Mouse (Mus musculus): ENCODE data around the gene Gm11127. TPM values are rescaled to one million over a fixed set of nuclear protein-coding genes. Genes with fewer than 3 reads are reported as not detected.
"Not testable (repeated sequence)": the region's sequence is repeated elsewhere in the genome, so short reads cannot be mapped to it uniquely, and the experiment has no call there.

Gene Gm11127
- total RNA-seq (2014; rRNA removed), result 0.15 TPM in 1 of 2 replicates, not detected in the other
- polyA plus RNA-seq (2015; fragmentation: Nextera tagmentation; extraction: Ambion mirVana), result not detected in 2 replicates

DNA sequence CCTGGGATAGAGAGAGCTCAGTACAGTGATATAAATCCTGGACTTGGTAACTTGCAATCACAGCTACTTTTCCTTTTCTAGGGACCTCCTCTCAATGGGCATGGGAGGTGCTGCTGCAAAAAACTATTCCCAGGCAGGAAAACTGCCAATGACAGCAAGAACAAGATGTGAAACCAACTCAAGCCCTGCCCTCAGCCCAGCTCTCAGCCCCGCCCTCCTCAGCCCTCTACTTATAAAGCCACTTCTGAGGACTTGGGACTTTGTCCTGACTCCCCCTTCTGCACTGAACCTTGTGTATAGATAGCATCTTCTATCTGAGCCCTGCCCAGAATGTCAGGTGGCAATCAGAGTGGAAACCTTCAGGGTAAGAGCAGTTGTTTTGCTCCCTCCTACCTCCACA lies at the start of gene Gm11127:
Gm11127 (minus strand) TSS at position 10 of the 400 bp plus-strand sequence.
- H3K27me3 ChIP-seq (ENCODE audit: insufficient read depth, low read length); H3K4me2 ChIP-seq (ENCODE audit: low read depth); H3K4me1 ChIP-seq (ENCODE audit: insufficient read depth); H3K4me3 ChIP-seq (ENCODE audit: low read depth, low read length); H3K36me3 ChIP-seq (ENCODE audit: insufficient read depth); H3K9me3 ChIP-seq (ENCODE audit: low read length); ATAC-seq; H3K9ac ChIP-seq; DNase-seq; H3K27ac ChIP-seq (ENCODE audit: low read depth, low read length): not testable (repeated sequence)
- 73% methylated on average over 1 of the region's 1 CpGs for WGBS

DNA sequence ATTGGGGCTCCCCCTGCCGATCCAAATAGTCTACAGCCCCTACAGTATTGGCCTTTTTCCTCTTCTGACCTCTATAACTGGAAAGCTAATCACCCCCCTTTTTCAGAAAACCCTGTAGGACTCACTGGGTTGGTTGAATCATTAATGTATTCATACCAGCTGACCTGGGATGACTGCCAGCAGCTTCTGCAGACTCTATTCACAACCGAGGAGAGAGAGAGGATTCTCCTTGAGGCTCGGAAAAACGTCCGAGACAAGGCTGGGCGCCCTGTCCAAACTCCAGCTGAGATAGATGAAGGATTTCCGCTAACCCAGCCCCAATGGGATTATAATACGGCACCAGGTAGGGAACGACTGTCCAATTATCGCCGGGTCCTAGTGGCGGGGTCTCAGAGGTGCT lies 43.9 kb upstream of the Gm11127 start:
- not testable (repeated sequence) for H3K4me2 ChIP-seq (ENCODE audit: low read depth); H3K9ac ChIP-seq; H3K27ac ChIP-seq (ENCODE audit: low read depth, low read length); H3K27me3 ChIP-seq (ENCODE audit: insufficient read depth, low read length); DNase-seq; H3K4me3 ChIP-seq (ENCODE audit: low read depth, low read length); ATAC-seq; H3K9me3 ChIP-seq (ENCODE audit: low read length); H3K36me3 ChIP-seq (ENCODE audit: insufficient read depth); H3K4me1 ChIP-seq (ENCODE audit: insufficient read depth)
- WGBS, result 73% methylated on average over 11 of the region's 12 CpGs

DNA sequence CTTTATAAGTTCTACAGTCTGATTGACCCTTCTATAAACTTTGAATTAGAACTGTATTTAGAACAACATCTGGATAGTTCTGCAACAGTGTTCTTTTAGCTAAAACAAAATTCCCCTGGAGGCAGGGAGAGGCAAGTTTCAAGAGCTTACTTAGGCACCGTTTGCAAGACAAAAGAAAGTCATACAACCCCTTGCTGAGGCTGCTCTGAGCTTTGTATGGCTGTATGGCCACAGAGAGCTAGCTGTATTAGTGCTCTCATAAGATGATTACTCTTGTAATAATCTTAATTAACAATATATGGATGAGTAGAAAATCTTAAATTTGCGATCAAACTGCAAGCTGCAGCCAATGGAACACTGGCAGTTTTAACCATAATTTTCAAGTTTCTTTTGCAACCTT lies 41.4 kb upstream of the Gm11127 start:
- not testable (repeated sequence) for H3K4me3 ChIP-seq (ENCODE audit: low read depth, low read length); H3K9ac ChIP-seq; ATAC-seq; DNase-seq; H3K36me3 ChIP-seq (ENCODE audit: insufficient read depth); H3K27ac ChIP-seq (ENCODE audit: low read depth, low read length); H3K9me3 ChIP-seq (ENCODE audit: low read length); H3K4me1 ChIP-seq (ENCODE audit: insufficient read depth); H3K4me2 ChIP-seq (ENCODE audit: low read depth); H3K27me3 ChIP-seq (ENCODE audit: insufficient read depth, low read length)
- WGBS, result 34% methylated on average over 2 of the region's 2 CpGs

DNA sequence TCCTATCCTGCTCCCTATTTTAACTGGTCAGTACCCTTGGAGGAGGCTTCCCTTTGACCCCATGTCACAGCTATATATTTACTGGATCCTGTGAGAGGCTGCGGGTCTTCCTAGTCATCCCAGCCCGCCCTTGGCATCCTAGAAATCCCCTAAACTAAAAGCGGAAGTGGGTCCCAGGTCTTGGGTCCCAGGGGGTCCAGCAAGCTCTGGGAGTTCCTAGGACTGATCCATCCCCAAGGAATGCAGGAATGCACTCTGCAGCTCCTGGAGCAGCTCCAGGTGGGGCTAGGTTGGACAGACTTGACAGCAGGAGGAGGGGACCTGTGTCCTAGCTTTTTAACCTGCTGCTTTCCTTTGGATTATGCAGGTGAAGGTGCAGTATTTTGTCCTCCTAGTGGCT lies 35.8 kb upstream of the Gm11127 start:
- no peak for TF ChIP-seq CTCF (IDR thresholded peaks at IDR 0.05; ENCODE audit: low read depth)
- ATAC-seq (no peak), DNase-seq (no peak)
- Histone ChIP-seq H3K27ac (ENCODE audit: low read depth, low read length) (no peak overlapping the region), H3K4me2 (ENCODE audit: low read depth) (no peak overlapping the region), H3K36me3 (ENCODE audit: insufficient read depth) (no peaks in the 10 kb centered on the region), H3K9ac (no peak overlapping the region), H3K4me1 (ENCODE audit: insufficient read depth) (no peaks in the 10 kb centered on the region), H3K27me3 (ENCODE audit: insufficient read depth, low read length) (no peaks in the 10 kb centered on the region), H3K4me3 (ENCODE audit: low read depth, low read length) (no peak overlapping the region), H3K9me3 (ENCODE audit: low read length) (no peaks in the 10 kb centered on the region)
- WGBS, result 28% methylated on average over 3 of the region's 3 CpGs

DNA sequence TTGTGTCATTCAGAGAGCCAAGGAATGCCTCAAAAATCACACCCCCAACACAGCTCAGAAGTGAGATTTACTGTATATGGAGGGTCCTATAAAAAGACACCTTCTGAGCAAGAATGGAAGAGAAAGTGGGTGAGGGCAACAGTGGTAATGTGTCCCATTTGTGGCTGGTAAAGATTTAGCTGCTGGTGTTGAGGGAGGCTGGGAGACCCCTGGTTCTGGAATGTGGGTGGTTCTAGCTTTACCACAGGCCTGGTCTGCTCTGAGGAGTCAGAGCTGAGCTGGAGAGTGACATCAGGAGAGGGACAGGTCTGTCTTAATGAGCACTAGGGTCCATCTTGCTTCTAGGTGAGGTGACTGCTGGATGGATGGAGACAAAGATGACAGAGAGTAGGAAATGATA lies 34.3 kb upstream of the Gm11127 start:
- not testable (repeated sequence) for H3K9me3 ChIP-seq (ENCODE audit: low read length); ATAC-seq; H3K27me3 ChIP-seq (ENCODE audit: insufficient read depth, low read length)

DNA sequence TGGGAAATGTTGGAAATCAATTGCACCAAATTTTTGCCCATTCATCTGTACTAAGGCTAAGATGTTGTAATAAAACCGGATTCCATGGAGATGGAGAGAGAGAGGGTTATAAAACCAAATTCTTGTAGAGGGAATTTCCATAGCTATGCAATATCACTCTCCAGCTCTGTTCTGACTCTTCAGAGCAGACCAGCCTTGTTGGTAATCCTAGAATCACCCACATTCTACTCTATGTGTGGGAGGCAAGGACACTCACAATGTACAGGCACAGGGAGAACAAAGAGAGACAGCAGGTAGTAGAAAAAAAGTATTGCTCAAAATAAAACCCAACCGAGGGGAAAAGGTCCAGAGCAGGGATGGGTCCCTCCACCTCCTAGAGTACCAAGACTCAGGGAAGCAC lies 33.8 kb upstream of the Gm11127 start:
- not testable (repeated sequence) for H3K4me1 ChIP-seq (ENCODE audit: insufficient read depth); H3K9me3 ChIP-seq (ENCODE audit: low read length); H3K9ac ChIP-seq; H3K4me2 ChIP-seq (ENCODE audit: low read depth); DNase-seq; H3K27ac ChIP-seq (ENCODE audit: low read depth, low read length); H3K27me3 ChIP-seq (ENCODE audit: insufficient read depth, low read length); ATAC-seq; H3K36me3 ChIP-seq (ENCODE audit: insufficient read depth); H3K4me3 ChIP-seq (ENCODE audit: low read depth, low read length)
- no CpG with 5 or more reads among the region's 2 CpGs for WGBS

More for the DNA sequence above, 34.3 kb upstream of the Gm11127 start:
- H3K4me1 ChIP-seq (ENCODE audit: insufficient read depth); DNase-seq; H3K27ac ChIP-seq (ENCODE audit: low read depth, low read length); H3K4me2 ChIP-seq (ENCODE audit: low read depth); H3K9ac ChIP-seq; H3K4me3 ChIP-seq (ENCODE audit: low read depth, low read length); H3K36me3 ChIP-seq (ENCODE audit: insufficient read depth): not testable (repeated sequence)

DNA sequence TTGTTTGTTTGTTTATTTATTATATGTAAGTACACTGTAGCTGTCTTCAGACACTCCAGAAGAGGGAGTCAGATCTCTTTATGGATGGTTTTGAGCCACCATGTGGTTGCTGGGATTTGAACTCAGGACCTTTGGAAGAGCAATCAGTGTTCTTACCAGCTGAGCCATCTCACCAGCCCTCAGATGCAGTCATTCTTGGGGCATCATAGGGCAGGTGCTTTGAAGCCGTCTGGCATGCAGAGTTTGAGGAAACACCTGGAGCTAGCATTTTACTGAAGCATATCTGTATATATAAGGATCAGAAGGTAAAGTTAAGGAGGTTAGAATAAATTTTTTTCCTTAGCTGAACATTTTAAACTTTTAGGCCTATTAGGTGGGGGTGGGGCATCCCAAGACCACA lies 27.8 kb upstream of the Gm11127 start:
- not testable (repeated sequence) for H3K4me1 ChIP-seq (ENCODE audit: insufficient read depth); H3K4me3 ChIP-seq (ENCODE audit: low read depth, low read length); H3K27me3 ChIP-seq (ENCODE audit: insufficient read depth, low read length); H3K9me3 ChIP-seq (ENCODE audit: low read length); H3K27ac ChIP-seq (ENCODE audit: low read depth, low read length); ATAC-seq; H3K4me2 ChIP-seq (ENCODE audit: low read depth); DNase-seq; H3K36me3 ChIP-seq (ENCODE audit: insufficient read depth); H3K9ac ChIP-seq
- WGBS, result 78% methylated on average over 1 of the region's 1 CpGs

DNA sequence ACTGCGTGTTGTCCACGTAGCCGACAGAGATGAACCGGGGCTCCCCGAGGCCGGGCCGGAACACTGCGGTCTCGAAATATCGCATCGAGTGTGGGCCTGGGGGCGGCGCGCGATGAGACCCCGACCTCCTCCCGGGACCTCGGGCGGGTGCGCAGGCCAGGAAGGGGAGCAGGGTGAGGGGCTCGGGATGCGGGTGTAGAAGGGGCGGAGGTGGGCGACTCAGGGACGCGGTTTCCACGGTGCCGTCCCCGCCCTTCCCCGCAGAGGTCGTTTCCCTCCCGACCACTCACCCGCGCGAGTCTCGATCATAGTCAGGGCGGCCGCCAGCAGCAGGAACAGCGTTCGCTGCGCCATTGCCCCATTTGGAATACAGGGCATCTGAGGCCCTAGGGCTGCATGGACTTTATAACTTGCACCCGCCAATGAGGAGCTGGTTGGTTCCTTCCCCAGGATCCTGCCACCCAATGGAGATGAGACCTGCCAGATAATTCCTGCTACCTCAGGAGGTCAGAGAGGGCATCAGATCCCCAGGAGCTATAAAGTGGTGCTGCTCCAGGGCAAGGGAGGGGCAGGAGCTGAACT lies 25.8 kb upstream of the Gm11127 start:
- H3K4me3 ChIP-seq (ENCODE audit: low read depth, low read length), result peak overlapping the region; percentile 43
- H3K9ac ChIP-seq, result peak overlapping the region; percentile 56
- H3K4me1 ChIP-seq (ENCODE audit: insufficient read depth), result peaks cover 3% of the 10 kb centered on the region; the same call in 1 of the 2 replicates
- ATAC-seq (peak; percentile 67), DNase-seq (no peak)
- no peak overlapping the region for H3K27ac ChIP-seq (ENCODE audit: low read depth, low read length)
- TF ChIP-seq CTCF (IDR thresholded peaks at IDR 0.05; ENCODE audit: low read depth), result no peak
- no peaks in the 10 kb centered on the region for H3K36me3 ChIP-seq (ENCODE audit: insufficient read depth)
- 0 out of 2 replicates have a peak, but pooled peaks cover 8% of the 10 kb centered on the region for H3K27me3 ChIP-seq (ENCODE audit: insufficient read depth, low read length)
- no peaks in the 10 kb centered on the region for H3K9me3 ChIP-seq (ENCODE audit: low read length)
- H3K4me2 ChIP-seq (ENCODE audit: low read depth), result peak overlapping the region; percentile 97
- under 1% methylated on average over 39 of the region's 42 CpGs for WGBS
